Mouse (Mus musculus) layer of hippocampus, adult 2 months (tissue): ENCODE data around the gene Cryba2. TPM values are rescaled to one million over a fixed set of nuclear protein-coding genes. Genes with fewer than 3 reads are reported as not detected.
A peak's percentile ranks its signal among the peaks of the same experiment; 100 is the strongest.

Source experiments
- DNase-seq, 2 experiments: peaks; one replicate each; pipeline ENCODE4 v3.0.0; 2022; ENCODE audit warnings: low spot score in 2 of 2
- H3K27ac ChIP-seq: fragments of 200-600 bp; 2 replicates; pipeline ENCODE4 v1.8.1; 2022
- H3K4me3 ChIP-seq: fragments of 200-600 bp; 2 replicates; pipeline ENCODE4 v1.8.1; 2022; ENCODE audit warnings: mild to moderate bottlenecking
- CTCF ChIP-seq: fragments of 200-600 bp; conservative IDR thresholded peaks from 2 replicates; pipeline ENCODE4 v1.8.1; 2022; ENCODE audit warnings: antibody characterized with exemption, mild to moderate bottlenecking, moderate library complexity
- microRNA-seq, 2 experiments: library from miRNA; unstranded; fragments of <30 nt; microRNA quantifications; one replicate each; pipeline ENCODE4 v1.2.0; 2021
- total RNA-seq, 2 experiments: library from RNA; stranded (reverse); gene quantifications; 2 replicates each; pipeline ENCODE4 v1.2.3; 2021

The Cryba2 gene
- total RNA-seq, 2 experiments from 2014 or later: not detected

DNA sequence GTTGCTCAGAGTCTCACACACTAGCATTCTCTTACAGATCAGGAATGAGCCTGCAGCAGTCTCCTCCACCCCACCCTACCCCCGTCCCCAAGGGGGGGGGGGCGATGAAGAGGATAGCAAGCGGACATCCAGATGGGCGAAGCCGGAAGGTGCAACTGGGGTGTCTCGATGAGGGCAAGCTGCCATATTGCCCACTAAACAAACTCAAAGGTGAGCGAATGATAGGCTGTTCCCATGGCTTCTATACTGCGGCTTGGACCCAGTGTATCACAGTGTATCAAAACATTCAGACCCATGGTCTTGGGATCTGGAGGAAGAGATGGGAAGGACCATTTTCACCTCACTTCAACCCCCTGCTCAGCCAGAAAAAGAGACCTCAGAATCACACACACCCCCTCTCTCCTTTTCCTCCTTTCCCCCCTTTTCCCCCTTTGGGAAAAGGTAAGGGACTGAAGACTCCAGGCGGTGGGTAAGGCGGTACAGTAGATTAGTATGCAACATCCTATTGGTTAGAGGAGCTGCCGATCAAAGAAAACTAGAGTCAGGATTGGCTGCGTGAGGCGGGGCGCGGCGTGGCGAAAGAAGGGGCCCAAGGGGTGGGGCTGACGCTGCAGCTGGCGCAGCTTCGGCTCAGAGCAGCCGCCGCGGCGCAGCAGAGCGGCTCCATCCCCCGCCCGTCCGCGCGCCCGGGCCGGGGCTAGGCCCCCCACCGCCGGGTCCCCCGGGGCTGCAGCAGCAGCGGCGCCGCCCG lies 38.5 kb downstream of the Cryba2 start, which contains the start of gene Cdk5r2:
TSS of gene Cdk5r2 (plus strand) at position 629 of the 751 bp plus-strand sequence.
- peak within 1 kb of the TSS; percentile 94 for H3K27ac ChIP-seq
- TF ChIP-seq CTCF: no peak
- DNase-seq: peak; percentile 94 to 96
- H3K4me3 ChIP-seq: peak within 1 kb of the TSS; percentile 70

- DNase-seq: peak in 1 of 2 experiments; percentile 29
- Histone ChIP-seq H3K4me3 (no peak overlapping the region), H3K27ac (peak overlapping the region; percentile 86)
- no peak for TF ChIP-seq CTCF
Observed at GRCm38 (mm10) chr1:74851001-74851775, 41.8 kb downstream of the Cryba2 start.

DNA sequence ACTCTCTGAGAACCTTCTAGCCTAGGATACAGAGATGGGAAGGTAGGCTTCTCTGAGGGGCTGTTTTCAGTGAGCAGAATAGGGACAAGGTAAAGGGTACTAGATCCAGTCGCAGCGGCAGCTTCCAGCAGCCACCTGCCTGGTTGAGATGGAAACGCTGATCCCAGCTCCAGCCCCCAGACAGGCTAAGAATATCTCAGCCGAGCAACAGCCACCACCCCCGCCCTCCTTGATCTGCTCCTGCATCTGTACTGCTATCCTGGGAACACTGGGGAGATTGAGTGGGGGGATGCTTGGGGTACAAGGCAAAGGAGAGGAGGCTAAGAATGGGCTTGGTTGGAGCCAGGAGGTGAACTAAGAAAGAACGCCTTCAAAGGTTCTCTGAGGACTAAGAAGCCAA lies 42.7 kb downstream of the Cryba2 start:
- TF ChIP-seq CTCF: no peak
- Histone ChIP-seq H3K4me3 (no peak overlapping the region), H3K27ac (peak overlapping the region; percentile 86)
- peak in 1 of 2 experiments; percentile 58 for DNase-seq

GRCm38 (mm10) chr1:74848946-74849345 lies 44.0 kb downstream of the Cryba2 start:
- H3K27ac ChIP-seq: peak overlapping the region; percentile 86; the same call in 1 of the 2 replicates
- DNase-seq: no peak
- no peak for TF ChIP-seq CTCF
- no peak overlapping the region for H3K4me3 ChIP-seq

- no peak for DNase-seq
- no peak overlapping the region for H3K27ac ChIP-seq
- no peak for TF ChIP-seq CTCF
- no peak overlapping the region for H3K4me3 ChIP-seq
Observed at GRCm38 (mm10) chr1:74846341-74846740, 46.6 kb downstream of the Cryba2 start.

DNA sequence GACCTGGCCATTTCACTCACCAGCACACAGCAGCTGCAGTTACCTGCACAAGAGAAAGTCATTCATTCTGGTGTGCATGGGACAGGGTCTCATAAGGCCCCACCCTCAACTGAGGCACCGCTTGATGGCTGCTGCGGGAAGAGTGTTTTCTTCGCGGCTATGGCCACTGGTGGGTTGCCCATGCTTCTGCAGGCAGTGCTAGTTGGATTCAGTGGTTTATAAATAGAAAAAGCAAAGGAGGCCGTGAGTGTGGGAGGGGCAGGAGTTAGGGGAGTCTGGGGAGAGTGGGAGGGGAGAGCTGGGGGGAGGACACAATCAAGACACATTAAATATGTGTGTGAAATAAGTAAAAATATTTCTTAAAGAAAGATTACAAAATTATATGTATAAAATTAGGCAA lies 49.9 kb downstream of the Cryba2 start:
- no peak for TF ChIP-seq CTCF
- Histone ChIP-seq H3K27ac (no peak overlapping the region), H3K4me3 (no peak overlapping the region)
- no peak for DNase-seq

Small RNA genes lying within 50 kb of the gene (microRNA-seq; reads per million reads assigned to microRNA genes)
- gene Mir375: 295 to 300 reads per million in 2 experiments

Other genes with a start within 250 kb of the Cryba2 start
- 10 to 100 TPM; 23.9 to 24.5 TPM for gene Ttll4, start 231.4 kb downstream of the Cryba2 start, total RNA-seq
- 1 to 10 TPM; 2.7 to 3.1 TPM for gene Cyp27a1, start 179.6 kb downstream of the Cryba2 start, total RNA-seq
- gene Prkag3, start 143.9 kb downstream of the Cryba2 start, total RNA-seq: not detected
- gene Wnt6, start 121.3 kb downstream of the Cryba2 start, total RNA-seq: 1 to 10 TPM in 1 of 2 experiments, under 1 TPM in 1; 0.79 to 1.1 TPM
- 1 to 10 TPM; 2.5 to 3.3 TPM for gene Wnt10a, start 101.6 kb downstream of the Cryba2 start, total RNA-seq
- 100 to 1,000 TPM; 193 to 196 TPM for gene Cdk5r2, start 38.2 kb downstream of the Cryba2 start, total RNA-seq
- not detected for gene Fev, start 7.7 kb downstream of the Cryba2 start, total RNA-seq
- 1 to 10 TPM; 2.4 to 2.7 TPM for gene Cfap65, start 42.5 kb upstream of the Cryba2 start, total RNA-seq
- under 1 TPM; 0.23 to 0.27 TPM for gene Ihh, start 58.5 kb upstream of the Cryba2 start, total RNA-seq
- gene Nhej1, start 232.1 kb upstream of the Cryba2 start, total RNA-seq: 1 to 10 TPM; 1.9 to 2.0 TPM
- under 1 TPM in 1 of 2 experiments, not detected in 1; 0.23 TPM for gene Slc23a3, start 240.7 kb upstream of the Cryba2 start, total RNA-seq
- 10 to 100 TPM; 31.2 to 32.0 TPM for gene Cnppd1, start 249.6 kb upstream of the Cryba2 start, total RNA-seq
- 100 to 1,000 TPM; 178 to 179 TPM for gene Retreg2, start 249.6 kb upstream of the Cryba2 start, total RNA-seq